In genomic region chr4:130801624-130802329, GRCm38 (mm10) we compare ENCODE assay signal across 8 mouse cellular contexts. TPM values are rescaled to one million over a fixed set of nuclear protein-coding genes. Genes with fewer than 3 reads are reported as not detected.
DNase-seq lines count a peak whose midpoint lies in the region; ATAC-seq and TF ChIP-seq lines count a peak whose summit lies in the region.

No protein-coding gene starts in this region.

- H3K4me3 ChIP-seq in intestine, postnatal 0 days (ENCODE audit: low read depth, low read length): no peak overlapping the region

- ATAC-seq in granulocyte monocyte progenitor cell, adult 5-6 weeks (replicated peaks; ENCODE audit: poor library complexity, severe bottlenecking): peak; percentile 83
- no peak for ATAC-seq in intestine, postnatal 0 days

- no peaks in the 10 kb centered on the region for H3K9me3 ChIP-seq in intestine, postnatal 0 days (ENCODE audit: control insufficient read depth)

- H3K4me1 ChIP-seq in intestine, postnatal 0 days (replicated peaks; ENCODE audit: control insufficient read depth, insufficient read depth, low read length): no peaks in the 10 kb centered on the region

- H3K9ac ChIP-seq in intestine, postnatal 0 days (ENCODE audit: low read depth, low read length): no peak overlapping the region

- H3K27me3 ChIP-seq in intestine, postnatal 0 days (replicated peaks; ENCODE audit: control insufficient read depth, insufficient read depth, low read length): no peaks in the 10 kb centered on the region

- DNase-seq in embryo, embryonic 10.5 days (ENCODE audit: low spot score): peak; percentile 37
- no peak for DNase-seq in embryo, embryonic 9.5 days (ENCODE audit: extremely low spot score)
- DNase-seq in B cell, adult 2 months: peak; percentile 26 to 33
- no peak for DNase-seq in layer of hippocampus, adult 9-10 months (ENCODE audit: low spot score)
- DNase-seq in frontal cortex, postnatal 25 days (ENCODE audit: low spot score in 2 of 2): no peak
- DNase-seq in thymus, postnatal 36 days: no peak

- 61% methylated on average over 10 of the region's 10 CpGs for WGBS in intestine, postnatal 0 days

- no peak overlapping the region for H3K27ac ChIP-seq in intestine, postnatal 0 days (ENCODE audit: low read depth, low read length)

- TF ChIP-seq CTCF in intestine, postnatal 0 days (IDR thresholded peaks at IDR 0.05; ENCODE audit: low read depth): no peak

- no peaks in the 10 kb centered on the region for H3K36me3 ChIP-seq in intestine, postnatal 0 days (ENCODE audit: control insufficient read depth, insufficient read depth)

- H3K4me2 ChIP-seq in intestine, postnatal 0 days (replicated peaks; ENCODE audit: low read depth): peak overlapping the region; percentile 30

RNA-seq across cellular contexts. Expression of gene Sdc3, which starts 9.4 kb away (rescaled TPM):
- total RNA-seq in granulocyte monocyte progenitor cell, adult 5-6 weeks (2014; fragmentation: Nextera tagmentation): 1.1 TPM in 1 of 2 replicates, not detected in the other
- 0.17 and 4.4 TPM in 2 replicates for total RNA-seq in granulocyte monocyte progenitor cell, adult 5-6 weeks (2017)
- polyA plus RNA-seq in intestine, postnatal 0 days (2015; fragmentation: Nextera tagmentation; extraction: Ambion mirVana): 9.7 and 10.8 TPM in 2 replicates

Comparison
In these comparisons a context has a peak if more than half of its experiments do, and no peak if none do; other contexts are left out.
1. DNase-seq: peak in embryo, embryonic 10.5 days (single experiment) and B cell, adult 2 months (2 of 2); none in embryo, embryonic 9.5 days (single experiment), layer of hippocampus, adult 9-10 months (single experiment), frontal cortex, postnatal 25 days (0 of 2) and thymus, postnatal 36 days (0 of 2).